Mouse (Mus musculus): ENCODE measurements around the gene 1700034J05Rik. TPM values are rescaled to one million over a fixed set of nuclear protein-coding genes. Genes with fewer than 3 reads are reported as not detected.

1700034J05Rik gene
- polyA plus RNA-seq, 1 experiment from 2014 or later, result 0.18 TPM

DNA sequence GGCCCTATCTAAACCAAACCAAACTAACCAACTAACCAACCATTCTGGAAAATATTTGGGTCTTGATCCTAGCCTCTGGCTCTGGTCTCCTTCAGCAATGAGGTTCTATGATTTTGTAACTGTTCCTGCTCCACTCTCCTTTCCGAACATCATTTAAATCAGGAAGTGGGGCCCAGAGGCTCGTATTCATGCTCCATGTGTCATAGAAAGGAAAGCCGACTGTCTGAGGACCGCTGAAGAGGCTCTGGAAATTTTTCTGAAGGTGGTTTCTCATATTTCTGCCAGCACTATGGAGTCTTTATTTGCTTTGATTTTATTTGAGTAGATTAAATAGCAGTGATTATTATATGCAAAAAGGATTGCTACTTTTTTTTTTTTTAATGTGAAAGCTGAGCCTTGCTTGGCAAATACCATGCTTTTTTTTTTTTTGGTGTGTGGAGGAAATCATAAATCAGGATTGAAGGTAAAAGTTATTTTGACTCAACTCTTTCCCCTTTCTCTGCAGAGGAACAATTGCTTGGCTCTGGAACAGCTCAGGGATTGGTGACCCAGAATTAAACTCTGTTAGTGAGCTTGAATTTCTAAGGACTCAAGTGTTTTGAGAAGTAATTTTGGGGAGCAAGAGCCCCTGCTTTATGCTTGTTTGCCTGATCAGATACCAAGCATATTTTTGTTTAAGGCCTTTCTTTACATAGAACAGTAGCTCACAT lies 40.6 kb downstream of the 1700034J05Rik start:
- Histone ChIP-seq H3K36me3 (0 out of 2 replicates have a peak, but pooled peaks cover 3% of the 10 kb centered on the region), H3K27ac (peak overlapping the region; percentile 77), H3K4me1 (peaks cover 13% of the 10 kb centered on the region), H3K9ac (no peak overlapping the region), H3K9me3 (no peaks in the 10 kb centered on the region), H3K27me3 (replicated peaks) (no peaks in the 10 kb centered on the region), H3K4me3 (replicated peaks) (no peak overlapping the region), H3K4me2 (no peak overlapping the region; the same call in 1 of the 2 replicates)
- ATAC-seq (ENCODE audit: insufficient read depth, low FRiP score, low read depth), result no peak
- WGBS, result 24% methylated on average over 4 of the region's 4 CpGs

DNA sequence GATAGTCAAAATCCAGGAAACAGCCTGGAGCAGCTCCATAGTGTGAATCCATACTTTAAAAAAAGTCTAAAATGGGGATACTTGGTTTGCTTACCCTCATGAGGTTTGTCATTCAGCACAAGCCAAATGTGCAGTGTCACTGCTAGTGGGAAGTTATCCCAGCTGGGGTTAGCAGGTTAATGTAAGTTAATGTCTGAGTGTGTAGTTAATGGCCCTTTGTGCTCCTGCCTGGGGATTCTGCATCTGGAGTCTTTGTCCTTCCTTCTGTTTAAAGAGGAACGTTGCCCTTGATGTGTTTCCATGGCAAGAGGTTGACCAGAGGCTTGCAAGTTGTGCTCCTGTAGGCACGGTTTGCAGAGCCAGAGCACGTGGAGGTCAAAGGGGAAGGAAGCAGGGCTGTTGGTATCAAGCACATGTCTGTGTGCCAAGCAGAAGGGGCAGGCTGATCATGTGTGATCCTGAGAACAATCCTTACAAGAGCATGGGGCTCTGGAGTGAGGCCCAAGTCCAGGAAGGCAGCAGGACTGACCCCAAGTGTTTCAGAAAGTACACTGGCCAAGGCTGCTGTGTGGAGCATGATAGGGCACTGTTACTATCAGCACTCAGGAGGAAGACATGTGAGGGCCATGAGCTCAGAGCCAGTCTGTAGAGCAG lies 41.3 kb downstream of the 1700034J05Rik start:
- peak overlapping the region; percentile 77 for H3K27ac ChIP-seq
- peaks cover 13% of the 10 kb centered on the region for H3K4me1 ChIP-seq
- H3K9me3 ChIP-seq, result no peaks in the 10 kb centered on the region
- no peak overlapping the region for H3K9ac ChIP-seq
- 5% methylated on average over 3 of the region's 3 CpGs for WGBS
- no peak overlapping the region; the same call in 1 of the 2 replicates for H3K4me2 ChIP-seq
- peak; percentile 23 for ATAC-seq (ENCODE audit: insufficient read depth, low FRiP score, low read depth)
- H3K36me3 ChIP-seq, result no peaks in the 10 kb centered on the region
- H3K27me3 ChIP-seq (replicated peaks), result no peaks in the 10 kb centered on the region
- no peak overlapping the region for H3K4me3 ChIP-seq (replicated peaks)

DNA sequence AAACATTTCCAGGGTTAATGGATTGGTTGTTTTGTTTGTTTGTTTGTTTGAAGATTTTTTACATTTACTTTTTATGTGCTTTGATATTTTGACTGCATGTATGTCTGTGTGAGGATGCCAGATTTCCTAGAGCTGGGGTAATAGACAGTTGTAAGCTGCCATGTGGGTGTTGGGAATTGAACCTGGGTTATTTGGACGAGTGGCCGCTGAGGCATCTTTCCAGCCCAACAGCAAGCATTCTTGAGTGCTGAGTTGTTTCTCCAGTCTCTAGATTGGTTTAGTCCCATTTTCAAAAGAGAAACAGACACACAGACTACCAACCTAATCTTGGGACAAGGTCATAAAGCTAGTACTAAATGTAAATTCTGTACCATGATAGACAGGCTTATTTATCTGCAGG lies 43.4 kb downstream of the 1700034J05Rik start:
- Histone ChIP-seq H3K4me2 (no peak overlapping the region), H3K4me1 (peaks cover 13% of the 10 kb centered on the region), H3K9ac (no peak overlapping the region), H3K36me3 (no peaks in the 10 kb centered on the region), H3K9me3 (no peaks in the 10 kb centered on the region), H3K27me3 (replicated peaks) (no peaks in the 10 kb centered on the region), H3K27ac (no peak overlapping the region), H3K4me3 (replicated peaks) (no peak overlapping the region)
- ATAC-seq (ENCODE audit: insufficient read depth, low FRiP score, low read depth), result no peak
- WGBS, result 81% methylated on average over 2 of the region's 2 CpGs

DNA sequence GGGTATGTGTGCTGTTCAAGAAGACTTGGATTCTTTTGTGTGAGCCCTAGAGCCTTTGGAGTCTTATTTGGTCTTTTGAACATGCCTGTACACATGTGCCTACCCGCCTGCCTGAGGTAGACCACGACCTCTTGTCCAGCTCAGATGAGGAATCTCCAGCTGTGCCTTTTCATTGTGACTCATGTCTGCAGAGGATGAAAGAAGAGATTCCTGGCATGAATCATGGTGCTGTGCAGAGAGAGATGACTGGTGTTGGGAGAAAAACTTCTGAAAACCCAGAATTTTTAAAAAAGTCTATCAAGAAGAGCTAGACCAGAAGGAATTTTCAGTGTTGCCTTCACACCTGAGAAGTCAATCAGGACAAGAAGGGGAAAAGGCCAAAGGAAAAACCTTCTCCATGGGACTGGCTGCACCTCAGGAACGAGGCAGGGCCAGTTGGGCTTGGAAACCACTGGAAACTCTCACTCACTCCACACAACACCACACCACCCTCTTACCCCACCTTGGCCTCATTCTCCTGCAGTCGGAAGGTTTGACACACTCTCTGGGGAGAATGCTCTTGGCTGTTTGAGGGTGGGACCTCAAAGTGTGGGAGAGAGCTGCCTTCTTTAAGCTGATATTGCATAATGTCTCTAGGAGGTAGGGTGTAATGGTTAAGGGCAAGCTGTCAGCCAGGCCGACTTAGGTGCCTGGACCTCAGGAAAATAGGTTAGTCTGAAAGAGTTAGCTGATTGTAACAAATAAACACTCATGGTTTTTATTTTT lies 44.3 kb downstream of the 1700034J05Rik start:
- no peaks in the 10 kb centered on the region for H3K27me3 ChIP-seq (replicated peaks)
- no peaks in the 10 kb centered on the region for H3K36me3 ChIP-seq
- no peak for ATAC-seq (ENCODE audit: insufficient read depth, low FRiP score, low read depth)
- WGBS, result 64% methylated on average over 5 of the region's 5 CpGs
- H3K4me3 ChIP-seq (replicated peaks), result no peak overlapping the region
- H3K9ac ChIP-seq, result no peak overlapping the region
- H3K4me1 ChIP-seq, result peaks cover 13% of the 10 kb centered on the region
- no peaks in the 10 kb centered on the region for H3K9me3 ChIP-seq
- no peak overlapping the region for H3K4me2 ChIP-seq
- no peak overlapping the region for H3K27ac ChIP-seq

DNA sequence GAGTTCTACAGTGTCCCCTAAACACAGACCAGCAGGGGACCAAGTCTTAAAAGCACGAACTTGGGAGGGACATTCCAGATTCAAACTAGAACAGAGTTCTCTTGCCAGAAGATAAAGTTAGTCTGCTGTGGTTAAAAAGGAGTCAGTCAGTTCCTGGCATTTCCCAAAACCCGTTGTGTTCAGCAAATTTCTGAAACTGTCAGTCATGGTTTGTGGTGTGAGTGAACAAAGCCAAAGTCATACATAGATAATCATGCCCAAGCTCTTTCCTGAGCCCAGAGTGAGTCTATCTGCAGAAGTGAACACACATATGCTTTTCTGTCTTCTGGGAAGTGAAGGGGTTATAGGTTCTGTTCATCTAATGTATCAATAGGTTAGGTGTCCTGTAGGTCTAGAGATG lies 45.4 kb downstream of the 1700034J05Rik start:
- H3K27ac ChIP-seq, result no peak overlapping the region
- WGBS, result 62% methylated on average over 2 of the region's 2 CpGs
- H3K9me3 ChIP-seq, result no peaks in the 10 kb centered on the region
- no peak overlapping the region for H3K4me2 ChIP-seq
- H3K4me3 ChIP-seq (replicated peaks), result no peak overlapping the region
- H3K27me3 ChIP-seq (replicated peaks), result no peaks in the 10 kb centered on the region
- H3K9ac ChIP-seq, result no peak overlapping the region
- no peak for ATAC-seq (ENCODE audit: insufficient read depth, low FRiP score, low read depth)
- peaks cover 13% of the 10 kb centered on the region for H3K4me1 ChIP-seq
- no peaks in the 10 kb centered on the region for H3K36me3 ChIP-seq

DNA sequence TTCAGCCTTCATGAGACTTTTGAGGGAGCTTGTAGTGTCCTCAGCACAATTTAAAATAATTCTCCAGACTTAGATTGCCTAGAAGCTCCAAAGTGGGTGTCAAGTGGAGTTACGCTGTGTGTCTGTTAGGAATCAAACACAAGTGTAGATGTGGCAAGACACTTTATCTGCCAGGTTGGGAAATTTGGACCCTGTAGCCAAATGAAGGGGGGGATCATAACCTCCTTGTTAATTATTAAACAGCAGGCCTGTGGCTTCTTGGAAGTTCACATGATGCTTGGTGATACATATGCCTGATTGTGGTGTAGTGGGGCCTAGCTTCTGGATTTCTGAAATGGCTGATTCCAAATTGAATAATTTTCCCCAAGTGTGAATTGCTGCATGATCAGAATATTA lies 46.4 kb downstream of the 1700034J05Rik start:
- no peak for ATAC-seq (ENCODE audit: insufficient read depth, low FRiP score, low read depth)
- no peak overlapping the region for H3K9ac ChIP-seq

DNA sequence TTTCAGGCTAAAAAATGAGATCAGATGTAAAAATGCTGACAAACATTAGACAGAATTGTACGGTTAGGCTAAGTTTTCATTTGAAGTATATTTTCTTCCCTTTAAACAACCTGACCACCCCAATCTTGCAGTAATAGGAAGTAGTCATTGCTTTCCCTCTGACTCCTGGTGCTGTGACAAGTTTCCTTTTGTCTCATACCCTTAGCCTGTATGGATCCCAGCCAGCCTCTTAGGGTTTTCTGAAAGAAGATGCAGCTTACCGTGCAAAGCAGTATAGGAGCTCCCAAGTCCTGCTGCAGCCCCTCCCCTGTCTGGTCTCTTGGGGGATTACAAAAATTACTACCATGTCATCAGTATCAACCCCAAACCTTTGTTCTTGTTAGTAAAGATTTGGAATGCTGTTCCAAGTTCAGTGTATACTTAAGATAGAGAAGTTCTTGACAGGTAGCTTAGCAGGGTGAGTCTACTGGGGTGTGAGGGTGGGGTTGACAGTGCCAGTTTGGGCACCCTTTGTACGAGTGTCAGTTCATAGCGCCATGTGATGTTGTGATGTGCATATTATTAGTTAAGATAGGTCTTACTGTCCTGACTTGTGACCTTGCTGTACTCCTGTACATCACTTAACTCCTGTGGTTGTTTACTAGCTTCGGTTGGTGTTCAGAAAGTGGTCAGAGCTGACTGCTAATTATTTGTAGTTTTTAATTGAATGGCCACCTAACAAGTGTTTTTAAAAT lies 47.0 kb downstream of the 1700034J05Rik start:
- H3K36me3 ChIP-seq, result no peaks in the 10 kb centered on the region
- no peaks in the 10 kb centered on the region for H3K27me3 ChIP-seq (replicated peaks)
- H3K9ac ChIP-seq, result no peak overlapping the region
- no peak for ATAC-seq (ENCODE audit: insufficient read depth, low FRiP score, low read depth)
- no peak overlapping the region for H3K27ac ChIP-seq
- no peaks in the 10 kb centered on the region for H3K9me3 ChIP-seq
- H3K4me3 ChIP-seq (replicated peaks), result no peak overlapping the region
- no peak overlapping the region for H3K4me2 ChIP-seq
- 66% methylated on average over 5 of the region's 5 CpGs for WGBS
- H3K4me1 ChIP-seq, result peaks cover 6% of the 10 kb centered on the region; the same call in 1 of the 2 replicates

More for the DNA sequence above, 46.4 kb downstream of the 1700034J05Rik start:
- Histone ChIP-seq H3K36me3 (no peaks in the 10 kb centered on the region), H3K27me3 (replicated peaks) (no peaks in the 10 kb centered on the region), H3K4me1 (peaks cover 6% of the 10 kb centered on the region; the same call in 1 of the 2 replicates), H3K9me3 (no peaks in the 10 kb centered on the region), H3K4me2 (no peak overlapping the region), H3K27ac (no peak overlapping the region), H3K4me3 (replicated peaks) (no peak overlapping the region)
- 86% methylated on average over 1 of the region's 1 CpGs for WGBS

DNA sequence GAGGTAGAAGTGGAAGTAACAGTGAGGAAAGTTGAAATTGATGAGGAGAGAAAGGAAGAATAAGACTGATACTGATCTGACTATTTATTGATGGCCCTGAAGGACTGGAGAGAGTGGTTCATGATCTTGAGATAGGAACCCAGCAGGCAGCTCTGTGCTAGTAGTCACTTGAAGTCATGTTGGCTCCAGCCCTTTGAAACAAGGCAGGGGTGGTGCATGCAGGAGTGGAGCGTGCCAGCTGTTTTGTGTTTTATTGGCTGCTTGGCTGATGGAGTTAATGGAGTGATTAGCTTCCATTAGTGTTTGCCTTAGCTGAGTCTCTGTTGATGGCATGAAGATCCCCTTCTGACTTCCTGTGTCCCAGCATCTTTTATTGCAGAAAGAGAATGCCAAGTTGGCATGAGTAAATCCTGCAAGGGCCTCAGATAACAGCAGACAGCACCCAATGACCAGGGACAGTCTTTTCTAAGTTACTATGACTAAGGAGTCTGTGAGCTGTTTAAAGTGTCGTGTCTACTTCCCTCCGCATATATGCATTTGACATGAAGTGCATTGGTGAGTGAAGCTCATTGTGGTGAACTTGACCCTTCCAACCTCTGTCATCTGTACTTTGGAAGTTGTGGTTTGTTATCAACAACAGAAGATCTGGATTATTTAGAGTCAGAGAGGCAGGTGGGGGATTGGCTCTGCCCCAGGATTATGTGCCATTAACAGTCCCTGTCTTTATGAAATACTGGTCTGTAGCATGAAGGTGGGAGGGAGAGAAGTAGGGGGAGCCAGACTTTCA lies 48.0 kb downstream of the 1700034J05Rik start:
- WGBS, result 69% methylated on average over 3 of the region's 3 CpGs
- ATAC-seq (ENCODE audit: insufficient read depth, low FRiP score, low read depth), result no peak
- no peaks in the 10 kb centered on the region for H3K4me1 ChIP-seq
- H3K4me3 ChIP-seq (replicated peaks), result no peak overlapping the region
- no peak overlapping the region for H3K9ac ChIP-seq
- H3K9me3 ChIP-seq, result no peaks in the 10 kb centered on the region
- H3K36me3 ChIP-seq, result no peaks in the 10 kb centered on the region
- no peak overlapping the region for H3K27ac ChIP-seq
- H3K4me2 ChIP-seq, result no peak overlapping the region
- no peaks in the 10 kb centered on the region for H3K27me3 ChIP-seq (replicated peaks)

DNA sequence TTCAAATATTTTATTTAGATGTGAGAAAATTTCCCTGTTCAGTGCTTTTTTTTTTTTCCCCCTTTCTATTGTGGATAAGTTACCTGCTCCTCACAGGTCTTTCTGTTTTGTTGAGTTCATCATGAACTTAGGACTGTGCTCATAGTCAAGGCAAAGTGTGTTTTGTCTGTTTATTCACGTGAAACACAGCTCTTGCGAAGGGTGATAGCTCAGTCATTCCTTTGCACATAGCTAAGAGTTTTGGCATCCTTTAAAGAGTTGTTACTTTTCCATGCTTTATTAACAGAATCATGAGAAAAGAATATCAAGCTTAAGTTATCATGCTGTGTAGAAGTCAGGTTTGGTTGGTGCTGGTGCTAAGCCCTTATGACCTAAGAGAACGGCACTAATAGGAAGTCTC lies 49.5 kb downstream of the 1700034J05Rik start:
- WGBS, result 80% methylated on average over 3 of the region's 3 CpGs
- Histone ChIP-seq H3K4me1 (no peaks in the 10 kb centered on the region), H3K27ac (no peak overlapping the region), H3K4me3 (replicated peaks) (no peak overlapping the region), H3K9me3 (no peaks in the 10 kb centered on the region), H3K36me3 (no peaks in the 10 kb centered on the region), H3K4me2 (no peak overlapping the region), H3K9ac (no peak overlapping the region), H3K27me3 (replicated peaks) (no peaks in the 10 kb centered on the region)
- ATAC-seq (ENCODE audit: insufficient read depth, low FRiP score, low read depth), result no peak

DNA sequence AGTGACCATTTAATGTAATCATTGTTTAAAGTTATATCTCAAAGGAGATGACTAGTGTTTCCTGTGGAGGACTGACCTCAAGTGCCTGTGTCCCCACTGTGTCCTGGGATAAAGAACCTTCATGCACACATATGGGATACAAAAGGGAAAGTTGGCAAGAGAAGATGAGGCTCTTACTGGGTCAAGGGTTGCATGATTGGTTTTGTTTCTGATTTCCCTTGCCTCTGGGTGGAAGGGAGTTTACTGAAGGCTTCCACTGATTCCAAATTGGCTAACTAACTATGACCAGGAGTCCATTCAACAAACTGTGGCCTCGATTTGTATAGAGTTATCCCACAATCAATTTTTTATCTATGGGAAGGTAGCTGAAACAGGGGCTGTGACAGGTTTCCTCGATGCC lies 50.6 kb downstream of the 1700034J05Rik start:
- H3K27ac ChIP-seq, result no peak overlapping the region
- H3K9me3 ChIP-seq, result no peaks in the 10 kb centered on the region
- H3K9ac ChIP-seq, result no peak overlapping the region
- WGBS, result 84% methylated on average over 2 of the region's 2 CpGs
- no peak overlapping the region for H3K4me2 ChIP-seq
- ATAC-seq (ENCODE audit: insufficient read depth, low FRiP score, low read depth), result no peak
- H3K4me1 ChIP-seq, result no peaks in the 10 kb centered on the region
- no peak overlapping the region for H3K4me3 ChIP-seq (replicated peaks)
- H3K27me3 ChIP-seq (replicated peaks), result no peaks in the 10 kb centered on the region
- no peaks in the 10 kb centered on the region for H3K36me3 ChIP-seq

DNA sequence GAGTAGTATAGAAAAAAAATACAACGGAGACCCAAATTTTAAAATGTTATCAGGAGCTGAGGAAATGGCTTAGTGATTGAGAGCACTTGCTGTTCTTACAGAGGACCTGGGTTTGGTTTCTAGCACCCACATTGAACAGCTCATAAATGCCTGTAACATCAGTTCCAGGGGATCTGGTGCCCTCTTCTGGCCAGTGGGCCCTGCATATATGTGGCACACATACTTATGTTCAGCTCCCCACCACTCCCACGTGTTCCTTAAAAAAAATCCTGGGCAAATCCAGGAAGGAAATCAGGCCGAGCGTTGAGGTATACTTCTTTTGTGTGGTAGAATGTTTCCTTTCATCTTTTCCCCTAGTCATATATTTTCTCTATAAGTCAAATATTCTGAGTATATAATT lies 52.3 kb downstream of the 1700034J05Rik start:
- Histone ChIP-seq H3K4me3 (replicated peaks) (no peak overlapping the region), H3K27me3 (replicated peaks) (no peaks in the 10 kb centered on the region), H3K4me1 (no peaks in the 10 kb centered on the region), H3K4me2 (no peak overlapping the region), H3K9me3 (no peaks in the 10 kb centered on the region), H3K9ac (no peak overlapping the region), H3K36me3 (no peaks in the 10 kb centered on the region), H3K27ac (no peak overlapping the region)
- no peak for ATAC-seq (ENCODE audit: insufficient read depth, low FRiP score, low read depth)
- 91% methylated on average over 4 of the region's 4 CpGs for WGBS
